Mouse (Mus musculus) heart, embryonic 13.5 days (tissue): ENCODE data around the gene Kcnj2. TPM values are rescaled to one million over a fixed set of nuclear protein-coding genes. Genes with fewer than 3 reads are reported as not detected.

Experiments
- ATAC-seq: fragments of 200-750 bp; cut with Nextera tagmentation; 2 replicates; pipeline ENCODE4 v1.8.0; 2017; ENCODE audit warnings: moderate TSS enrichment; ENCODE audit not compliant: insufficient number of reproducible peaks, low FRiP score, low TSS enrichment; ENCODE audit errors: extremely low read depth
- H3K27ac ChIP-seq: fragments of 300-500 bp; sonication (generic); replicated peaks from 2 replicates; pipeline ENCODE4 v1.5.1; 2015; ENCODE audit warnings: moderate library complexity, mild to moderate bottlenecking, inconsistent platforms
- H3K27me3 ChIP-seq: fragments of 300-500 bp; sonication (generic); replicated peaks from 2 replicates; pipeline ENCODE4 v1.6.1; 2015; ENCODE audit warnings: mild to moderate bottlenecking, inconsistent platforms
- H3K36me3 ChIP-seq: fragments of 300-500 bp; sonication (generic); 2 replicates; pipeline ENCODE4 v1.6.1; 2015; ENCODE audit warnings: mild to moderate bottlenecking, inconsistent platforms
- H3K4me1 ChIP-seq: fragments of 300-500 bp; sonication (generic); 2 replicates; pipeline ENCODE4 v1.6.1; 2015; ENCODE audit warnings: inconsistent platforms
- H3K4me2 ChIP-seq: fragments of 300-500 bp; sonication (generic); 2 replicates; pipeline ENCODE4 v1.6.1; 2015; ENCODE audit warnings: inconsistent platforms, mild to moderate bottlenecking, moderate library complexity
- H3K4me3 ChIP-seq: fragments of 300-500 bp; sonication (generic); 2 replicates; pipeline ENCODE4 v1.5.1; 2015; ENCODE audit warnings: moderate library complexity, mild to moderate bottlenecking, inconsistent platforms
- H3K9ac ChIP-seq: fragments of 300-500 bp; sonication (generic); 2 replicates; pipeline ENCODE4 v1.6.1; 2015; ENCODE audit warnings: inconsistent platforms, mild to moderate bottlenecking, moderate library complexity
- H3K9me3 ChIP-seq: fragments of 300-500 bp; sonication (generic); 2 replicates; pipeline ENCODE4 v1.6.1; 2016; ENCODE audit warnings: inconsistent platforms
- WGBS: fragments of 180-500 bp; shearing (Covaris S2); methylation state at CpG from one replicate; pipeline ENCODE4 v1.1.7; 2015; ENCODE audit warnings: mixed read lengths; 5-methylcytosine and 5-hydroxymethylcytosine counted together
- polyA plus RNA-seq: library from polyadenylated mRNA; unstranded; fragments of >200 nt; fragmentation: Nextera tagmentation; extraction: Ambion mirVana; gene quantifications from 2 replicates; pipeline ENCODE4 v1.2.1, GENCODE M21; 2015

Kcnj2 gene
- 3.2 and 3.5 TPM in 2 replicates for polyA plus RNA-seq

DNA sequence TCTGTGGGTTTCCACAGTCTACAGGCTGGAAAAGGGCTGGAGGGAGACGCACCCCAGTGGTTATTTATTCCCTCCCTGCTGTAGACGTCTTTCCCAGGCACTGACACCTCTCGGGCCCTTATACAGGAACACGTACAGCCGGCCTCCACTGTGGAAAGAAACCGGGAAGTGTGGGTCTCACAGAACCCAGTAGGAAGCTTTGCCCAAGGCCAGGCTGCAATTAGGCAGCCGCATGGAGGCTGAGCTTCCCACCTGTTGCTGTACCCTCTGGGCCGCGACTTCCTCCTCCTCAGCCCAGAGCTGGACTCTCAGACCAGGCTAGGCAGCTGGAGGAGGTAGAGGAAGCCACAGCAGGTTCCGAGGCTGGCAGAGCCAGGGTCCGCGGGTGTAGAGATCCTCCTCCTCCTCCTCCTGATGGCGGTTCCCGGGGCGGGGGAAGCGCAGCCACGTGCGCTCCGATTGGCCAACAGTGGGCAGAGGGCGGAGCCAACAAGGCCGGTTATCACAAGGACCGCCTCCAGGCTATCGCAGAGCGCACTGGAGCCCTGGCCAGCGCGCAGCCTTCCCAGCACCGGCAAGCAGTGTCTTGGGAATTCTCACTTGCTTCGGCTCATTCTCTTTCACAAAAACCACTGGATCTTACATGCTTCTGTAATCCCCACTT, at the start of gene Kcnj2:
TSS of gene Kcnj2 (plus strand) at position 530 of the 664 bp plus-strand sequence.
- peak within 1 kb of the TSS; percentile 88 for H3K9ac ChIP-seq
- no peaks in the 10 kb centered on the region for H3K9me3 ChIP-seq
- WGBS: under 1% methylated on average over 28 of the region's 28 CpGs
- no peaks in the 10 kb centered on the region for H3K36me3 ChIP-seq
- H3K27me3 ChIP-seq: no peaks in the 10 kb centered on the region
- H3K4me3 ChIP-seq: peak within 1 kb of the TSS; percentile 77
- peak within 1 kb of the TSS; percentile 90 for H3K4me2 ChIP-seq
- peak within 1 kb of the TSS; percentile 86 for H3K27ac ChIP-seq
- ATAC-seq: peak; percentile 92
- H3K4me1 ChIP-seq: peaks cover 38% of the 10 kb centered on the region

GRCm38 (mm10) chr11:111016206-111016605, 49.8 kb upstream of the Kcnj2 start:
- no peak for ATAC-seq
- Histone ChIP-seq H3K27ac (no peak overlapping the region), H3K9me3 (no peaks in the 10 kb centered on the region)

DNA sequence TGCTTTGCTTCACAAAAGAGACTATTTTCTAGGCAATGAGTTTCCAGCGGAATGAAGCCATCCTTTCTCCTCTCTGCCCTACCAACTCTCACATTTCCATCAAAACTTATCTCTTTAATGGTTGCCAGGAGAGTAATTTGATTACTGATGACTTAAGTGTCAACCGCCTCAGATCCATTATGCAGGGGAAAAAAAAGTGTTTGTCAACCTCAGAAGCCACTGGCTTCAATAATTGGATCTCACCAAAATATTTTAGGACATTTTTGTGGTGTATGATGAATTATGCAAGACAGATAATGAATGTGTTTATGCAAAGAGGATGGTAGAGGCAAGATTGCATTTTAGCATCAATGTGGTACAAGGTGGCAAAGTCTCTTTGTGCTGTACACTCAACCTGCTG, 45.8 kb upstream of the Kcnj2 start:
- ATAC-seq: no peak
- no peaks in the 10 kb centered on the region for H3K27me3 ChIP-seq
- WGBS: 52% methylated on average over 2 of the region's 2 CpGs
- no peaks in the 10 kb centered on the region for H3K36me3 ChIP-seq
- H3K4me1 ChIP-seq: no peaks in the 10 kb centered on the region
- no peak overlapping the region for H3K4me2 ChIP-seq
- no peaks in the 10 kb centered on the region for H3K9me3 ChIP-seq
- H3K4me3 ChIP-seq: no peak overlapping the region
- no peak overlapping the region for H3K27ac ChIP-seq
- no peak overlapping the region for H3K9ac ChIP-seq

More at GRCm38 (mm10) chr11:111016206-111016605, 49.8 kb upstream of the Kcnj2 start:
- 83% methylated on average over 3 of the region's 3 CpGs for WGBS
- H3K4me3 ChIP-seq: no peak overlapping the region
- H3K9ac ChIP-seq: no peak overlapping the region
- H3K4me2 ChIP-seq: no peak overlapping the region
- no peaks in the 10 kb centered on the region for H3K27me3 ChIP-seq
- H3K36me3 ChIP-seq: no peaks in the 10 kb centered on the region
- H3K4me1 ChIP-seq: no peaks in the 10 kb centered on the region

GRCm38 (mm10) chr11:111022681-111023281, 43.2 kb upstream of the Kcnj2 start:
- Histone ChIP-seq H3K27me3 (no peaks in the 10 kb centered on the region), H3K4me2 (no peak overlapping the region), H3K27ac (no peak overlapping the region), H3K36me3 (no peaks in the 10 kb centered on the region), H3K4me1 (no peaks in the 10 kb centered on the region), H3K9ac (no peak overlapping the region), H3K9me3 (no peaks in the 10 kb centered on the region), H3K4me3 (no peak overlapping the region)
- WGBS: 72% methylated on average over 8 of the region's 8 CpGs
- ATAC-seq: no peak

GRCm38 (mm10) chr11:111042175-111042574, 23.8 kb upstream of the Kcnj2 start:
- no peak for ATAC-seq
- Histone ChIP-seq H3K27ac (no peak overlapping the region), H3K9me3 (no peaks in the 10 kb centered on the region), H3K36me3 (no peaks in the 10 kb centered on the region), H3K4me1 (no peaks in the 10 kb centered on the region), H3K27me3 (no peaks in the 10 kb centered on the region), H3K4me2 (no peak overlapping the region), H3K4me3 (no peak overlapping the region), H3K9ac (no peak overlapping the region)
- 41% methylated on average over 5 of the region's 5 CpGs for WGBS

DNA sequence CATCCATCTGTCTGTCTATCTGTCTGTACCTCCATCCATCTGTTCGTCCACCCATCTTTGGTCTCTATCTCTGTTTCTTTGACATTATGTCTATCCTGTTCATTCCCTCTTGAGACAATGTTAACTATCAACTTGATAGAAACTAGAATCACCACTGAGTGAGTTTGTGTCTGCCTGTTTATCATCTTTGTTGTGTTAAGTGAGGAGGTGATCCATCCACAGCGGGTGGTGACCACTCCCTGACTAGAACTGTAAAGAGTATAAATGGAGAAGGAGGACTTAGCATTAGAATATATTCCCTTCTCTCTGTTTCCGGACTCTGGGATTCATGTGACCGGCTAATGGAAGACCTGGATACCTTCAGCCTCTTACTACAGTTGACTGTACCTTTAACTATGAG, 22.7 kb upstream of the Kcnj2 start:
- WGBS: 80% methylated on average over 4 of the region's 4 CpGs
- no peak for ATAC-seq
- Histone ChIP-seq H3K27me3 (no peaks in the 10 kb centered on the region), H3K36me3 (no peaks in the 10 kb centered on the region), H3K9ac (no peak overlapping the region), H3K9me3 (no peaks in the 10 kb centered on the region), H3K27ac (no peak overlapping the region), H3K4me1 (no peaks in the 10 kb centered on the region), H3K4me2 (no peak overlapping the region), H3K4me3 (no peak overlapping the region)

DNA sequence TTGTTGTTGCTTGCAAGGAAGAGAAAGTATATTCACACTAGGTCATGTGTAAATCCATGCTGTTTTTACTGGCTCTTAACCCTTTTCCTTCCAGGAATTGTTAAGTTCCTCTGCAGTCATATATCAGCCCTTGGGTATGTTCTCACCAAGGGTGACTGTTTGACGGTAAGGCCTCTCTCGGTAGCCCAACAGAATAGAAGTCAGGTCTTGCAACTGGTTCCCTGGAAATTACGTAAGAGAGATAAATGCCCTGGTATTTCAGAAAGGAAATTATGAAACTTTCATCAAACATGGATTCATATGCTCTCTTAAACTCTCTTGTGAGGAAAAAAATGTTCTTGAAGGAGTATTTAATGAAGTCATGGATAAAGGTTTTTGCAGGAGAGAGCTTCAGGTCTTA, 11.7 kb upstream of the Kcnj2 start:
- no peak for ATAC-seq
- H3K4me2 ChIP-seq: no peak overlapping the region
- H3K9me3 ChIP-seq: no peaks in the 10 kb centered on the region
- H3K4me3 ChIP-seq: no peak overlapping the region
- no peak overlapping the region for H3K9ac ChIP-seq
- WGBS: 72% methylated on average over 3 of the region's 3 CpGs
- H3K27me3 ChIP-seq: no peaks in the 10 kb centered on the region
- H3K27ac ChIP-seq: peak overlapping the region; percentile 16; the same call in 1 of the 2 replicates
- peaks cover 6% of the 10 kb centered on the region; the same call in 1 of the 2 replicates for H3K4me1 ChIP-seq
- H3K36me3 ChIP-seq: no peaks in the 10 kb centered on the region

- no peak for ATAC-seq
- no peaks in the 10 kb centered on the region for H3K36me3 ChIP-seq
- no peak overlapping the region for H3K9ac ChIP-seq
- no peaks in the 10 kb centered on the region for H3K9me3 ChIP-seq
- 78% methylated on average over 8 of the region's 8 CpGs for WGBS
- no peak overlapping the region for H3K4me2 ChIP-seq
- H3K27me3 ChIP-seq: no peaks in the 10 kb centered on the region
- H3K4me3 ChIP-seq: no peak overlapping the region
- H3K4me1 ChIP-seq: peaks cover 6% of the 10 kb centered on the region; the same call in 1 of the 2 replicates
- no peak overlapping the region for H3K27ac ChIP-seq
Measured at GRCm38 (mm10) chr11:111054854-111055822, 10.8 kb upstream of the Kcnj2 start.

- H3K4me3 ChIP-seq: no peak overlapping the region
- H3K36me3 ChIP-seq: no peaks in the 10 kb centered on the region
- H3K4me2 ChIP-seq: no peak overlapping the region
- no peak overlapping the region for H3K9ac ChIP-seq
- H3K4me1 ChIP-seq: peaks cover 6% of the 10 kb centered on the region; the same call in 1 of the 2 replicates
- H3K27me3 ChIP-seq: no peaks in the 10 kb centered on the region
- no peak overlapping the region for H3K27ac ChIP-seq
- H3K9me3 ChIP-seq: no peaks in the 10 kb centered on the region
- no peak for ATAC-seq
- 72% methylated on average over 13 of the region's 13 CpGs for WGBS
Measured at GRCm38 (mm10) chr11:111056030-111056429, 9.9 kb upstream of the Kcnj2 start.

- no peak for ATAC-seq
- Histone ChIP-seq H3K27ac (no peak overlapping the region), H3K4me1 (peaks cover 6% of the 10 kb centered on the region; the same call in 1 of the 2 replicates), H3K4me3 (no peak overlapping the region), H3K4me2 (no peak overlapping the region), H3K36me3 (no peaks in the 10 kb centered on the region), H3K9me3 (no peaks in the 10 kb centered on the region), H3K27me3 (no peaks in the 10 kb centered on the region), H3K9ac (no peak overlapping the region)
- WGBS: 86% methylated on average over 4 of the region's 4 CpGs
Measured at GRCm38 (mm10) chr11:111057435-111057834, 8.5 kb upstream of the Kcnj2 start.

DNA sequence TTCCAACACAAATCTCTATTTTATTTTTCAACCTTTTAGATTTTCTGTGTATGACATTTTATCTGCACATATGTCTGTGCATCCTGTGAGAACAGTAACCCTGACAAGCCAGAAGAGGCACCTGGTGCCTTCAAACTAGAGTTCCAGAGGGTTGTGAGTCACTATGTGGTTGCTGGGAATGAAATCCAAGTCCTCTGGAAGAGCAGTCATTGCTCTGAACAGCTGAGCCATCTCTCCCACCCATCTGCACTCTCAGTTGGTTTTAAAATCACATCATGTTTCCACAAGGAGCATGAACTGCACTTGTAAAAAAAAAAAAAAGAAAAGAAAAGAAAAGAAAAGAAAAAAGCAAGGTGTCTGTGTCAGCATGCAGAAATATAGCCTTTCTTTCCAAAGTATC, 6.5 kb upstream of the Kcnj2 start:
- H3K9ac ChIP-seq: no peak overlapping the region
- no peak overlapping the region for H3K4me3 ChIP-seq
- ATAC-seq: no peak
- no peaks in the 10 kb centered on the region for H3K36me3 ChIP-seq
- H3K4me1 ChIP-seq: peaks cover 10% of the 10 kb centered on the region
- no peaks in the 10 kb centered on the region for H3K9me3 ChIP-seq
- H3K27ac ChIP-seq: no peak overlapping the region
- H3K27me3 ChIP-seq: no peaks in the 10 kb centered on the region
- no peak overlapping the region for H3K4me2 ChIP-seq
